Mouse (Mus musculus): ENCODE data around the gene Olfr1084.

DNA sequence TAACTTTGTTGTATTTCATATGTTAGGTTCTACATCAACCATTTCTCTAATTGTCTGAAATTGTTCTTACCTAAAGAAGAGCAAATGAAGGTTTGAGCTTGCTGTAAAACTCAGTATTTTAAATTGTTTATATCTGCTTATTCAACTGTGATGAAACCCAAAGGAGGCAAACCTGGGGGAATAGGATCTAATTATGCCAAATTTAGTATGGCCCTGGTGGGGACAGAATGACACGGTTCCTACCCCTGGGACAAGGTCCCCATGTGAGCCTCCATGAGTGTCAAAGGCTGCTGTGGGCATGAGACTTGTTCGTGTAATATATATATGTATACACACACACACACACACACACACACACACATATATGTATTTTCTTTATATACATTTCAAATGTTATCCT is 40.5 kb upstream of the Olfr1084 start, which contains the start of gene Olfr1086:
- no peak for TF ChIP-seq CTCF (IDR thresholded peaks at IDR 0.05; ENCODE audit: control insufficient read depth, insufficient read depth, low read length)
- TF ChIP-seq POLR2A (IDR thresholded peaks at IDR 0.05; ENCODE audit: borderline replicate concordance, control insufficient read depth, low read depth, low read length): no peak
